Mouse (Mus musculus): Measurements from ENCODE around the gene Fnbp1l. TPM values are rescaled to one million over a fixed set of nuclear protein-coding genes. Genes with fewer than 3 reads are reported as not detected.

Gene Fnbp1l
- polyA plus RNA-seq, 1 experiment = 6.2 TPM

DNA sequence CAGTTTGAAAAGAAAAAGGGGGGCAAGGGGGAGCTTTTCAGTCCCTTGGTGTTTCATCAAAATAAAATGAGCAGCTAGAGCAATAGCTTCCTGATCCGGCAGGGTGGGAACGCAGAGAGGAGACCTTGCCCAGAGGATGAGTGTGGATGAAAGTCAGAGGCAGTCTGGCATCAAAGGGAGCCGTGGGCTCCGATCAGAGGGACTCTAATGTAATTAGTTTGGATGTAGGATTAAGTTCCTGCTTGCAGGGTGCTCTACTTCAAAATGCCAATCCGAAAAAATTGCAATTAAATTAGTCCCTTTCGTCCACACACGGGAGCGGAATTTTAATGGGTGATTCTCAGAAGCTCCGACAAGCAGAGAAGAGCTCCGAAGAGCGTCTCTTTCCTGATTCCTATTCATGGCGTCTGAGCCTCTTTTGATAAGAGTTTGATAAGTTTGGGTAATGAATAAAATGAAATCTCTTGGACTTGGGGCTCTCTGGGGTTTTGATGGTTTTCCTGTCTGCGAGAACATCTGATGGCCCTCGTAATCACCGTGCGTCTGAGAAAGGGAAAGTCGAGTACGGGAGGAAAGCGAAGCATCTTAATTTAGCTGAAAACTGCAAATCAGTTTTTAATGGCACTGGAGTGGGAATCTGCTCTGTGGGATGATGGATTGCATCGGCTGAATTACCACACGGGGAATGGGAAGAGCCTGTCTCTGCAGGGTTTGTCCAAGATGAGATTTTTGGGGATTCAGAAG lies 126.5 kb downstream of the Fnbp1l start:
- no peaks in the 10 kb centered on the region for H3K4me1 ChIP-seq (ENCODE audit: control insufficient read depth, insufficient read depth, low read length)
- 78% methylated on average over 21 of the region's 21 CpGs for WGBS
- TF ChIP-seq POLR2A (IDR thresholded peaks at IDR 0.05; ENCODE audit: borderline replicate concordance, control insufficient read depth, low read depth, low read length) (no peak), CTCF (IDR thresholded peaks at IDR 0.05; ENCODE audit: control insufficient read depth, insufficient read depth, low read length) (no peak)
- no peak overlapping the region for H3K4me3 ChIP-seq (replicated peaks; ENCODE audit: control insufficient read depth, low read depth, low read length)
- no peak overlapping the region for H3K27ac ChIP-seq (ENCODE audit: control insufficient read depth, insufficient read depth, low read depth, low read length, poor library complexity)

- 85% methylated on average over 3 of the region's 3 CpGs for WGBS
- Histone ChIP-seq H3K27ac (ENCODE audit: control insufficient read depth, insufficient read depth, low read depth, low read length, poor library complexity) (no peak overlapping the region), H3K4me1 (ENCODE audit: control insufficient read depth, insufficient read depth, low read length) (no peaks in the 10 kb centered on the region), H3K4me3 (replicated peaks; ENCODE audit: control insufficient read depth, low read depth, low read length) (no peak overlapping the region)
- TF ChIP-seq CTCF (IDR thresholded peaks at IDR 0.05; ENCODE audit: control insufficient read depth, insufficient read depth, low read length) (no peak), POLR2A (IDR thresholded peaks at IDR 0.05; ENCODE audit: borderline replicate concordance, control insufficient read depth, low read depth, low read length) (no peak)
Measured at GRCm38 (mm10) chr3:122492006-122492405, 127.5 kb downstream of the Fnbp1l start.

- Histone ChIP-seq H3K27ac (ENCODE audit: control insufficient read depth, insufficient read depth, low read depth, low read length, poor library complexity) (no peak overlapping the region), H3K4me1 (ENCODE audit: control insufficient read depth, insufficient read depth, low read length) (no peaks in the 10 kb centered on the region), H3K4me3 (replicated peaks; ENCODE audit: control insufficient read depth, low read depth, low read length) (no peak overlapping the region)
- WGBS = 80% methylated on average over 6 of the region's 6 CpGs
- TF ChIP-seq POLR2A (IDR thresholded peaks at IDR 0.05; ENCODE audit: borderline replicate concordance, control insufficient read depth, low read depth, low read length) = no peak
- no peak for TF ChIP-seq CTCF (IDR thresholded peaks at IDR 0.05; ENCODE audit: control insufficient read depth, insufficient read depth, low read length)
Measured at GRCm38 (mm10) chr3:122490574-122490973, 128.9 kb downstream of the Fnbp1l start.

Other genes with a start within 250 kb of the Fnbp1l start
- 10.9 and 13.3 TPM in 2 replicates for gene Pde5a, start 109.2 kb upstream of the Fnbp1l start, polyA plus RNA-seq (2011; ENCODE audit: insufficient read depth, insufficient read length, low replicate concordance, missing spikeins)

Data from bone marrow, adult 2 months (tissue).